10 mouse cellular contexts compared by ENCODE assay signal in the genomic region with DNA sequence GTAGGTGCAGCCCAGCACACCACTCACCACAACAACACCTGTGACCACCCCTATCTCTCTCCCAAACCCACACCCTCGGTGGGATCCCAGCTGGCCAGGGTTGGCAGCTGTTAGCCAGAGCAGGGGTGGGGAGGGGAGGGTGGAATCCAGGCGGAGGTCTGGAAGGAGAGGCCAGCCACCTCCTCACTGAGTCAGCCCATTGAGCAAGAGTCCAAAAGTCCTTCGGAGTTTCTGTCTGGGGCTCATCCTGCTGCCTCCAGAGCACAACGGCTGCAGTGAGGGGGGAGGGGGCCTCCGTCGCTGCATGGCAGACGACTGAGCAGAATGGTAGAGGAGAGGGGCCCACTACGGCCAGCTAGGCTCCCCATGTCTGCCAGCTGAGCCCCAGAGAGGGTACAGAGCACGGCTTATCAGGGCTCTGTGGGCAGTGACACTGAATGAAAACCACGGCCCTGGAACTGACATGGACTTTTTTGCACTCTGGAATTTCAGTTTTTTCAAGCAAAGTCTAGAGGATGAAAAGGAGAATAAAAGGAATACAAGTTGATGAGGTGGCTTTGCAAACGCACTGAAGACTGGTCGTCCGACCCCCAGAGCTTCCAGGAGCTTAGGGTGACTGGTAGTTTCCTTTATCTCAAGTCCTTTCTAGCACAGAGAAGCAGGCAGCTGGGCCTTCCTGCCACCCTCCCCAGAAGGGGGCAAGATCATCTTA. TPM values are rescaled to one million over a fixed set of nuclear protein-coding genes. Genes with fewer than 3 reads are reported as not detected.
DNase-seq lines count a peak whose midpoint lies in the region; ATAC-seq lines count a peak whose summit lies in the region.
"Had no signal": no experiment of that assay in that cellular context is flagged by ENCODE, and none has a peak within 500 bp of the region (broad histone marks: within the 10 kb centered on the region; RNA-seq: fewer than 3 reads in every experiment).

No protein-coding gene starts in this region.

- peak; percentile 7 to 11 for DNase-seq in heart, adult 18-20 months
- DNase-seq in heart, postnatal 25 days (ENCODE audit: low spot score): no peak
- peak; percentile 20 for DNase-seq in embryonic facial prominence, embryonic 10.5 days (ENCODE audit: low spot score)
- DNase-seq in testis, postnatal 10 days (ENCODE audit: low spot score): no peak
- no peak for DNase-seq in spleen, postnatal 10 days (ENCODE audit: low spot score in 2 of 2)
- DNase-seq in gastrocnemius, postnatal 4 days (ENCODE audit: low spot score in 2 of 2): no peak

- 19% methylated on average over 13 of the region's 13 CpGs for WGBS in embryonic facial prominence, embryonic 10.5 days
- 20% methylated on average over 13 of the region's 13 CpGs for WGBS in kidney, embryonic 14.5 days

- H3K9ac ChIP-seq in kidney, embryonic 14.5 days (ENCODE audit: low read depth, low read length): peak overlapping the region; percentile 37; the same call in 1 of the 2 replicates

- H3K27me3 ChIP-seq in embryonic facial prominence, embryonic 10.5 days (replicated peaks; ENCODE audit: low read depth, poor library complexity, severe bottlenecking): peaks cover 12% of the 10 kb centered on the region; the same call in 1 of the 2 replicates
- H3K27me3 ChIP-seq in kidney, embryonic 14.5 days (ENCODE audit: control insufficient read depth, insufficient read depth, low read length): no peaks in the 10 kb centered on the region

- H3K9me3 ChIP-seq in embryonic facial prominence, embryonic 10.5 days: no peaks in the 10 kb centered on the region
- H3K9me3 ChIP-seq in kidney, embryonic 14.5 days (ENCODE audit: control insufficient read depth, low read length): no peaks in the 10 kb centered on the region

- H3K36me3 ChIP-seq in embryonic facial prominence, embryonic 10.5 days (replicated peaks): peaks cover 41% of the 10 kb centered on the region
- H3K36me3 ChIP-seq in kidney, embryonic 14.5 days (ENCODE audit: control insufficient read depth, insufficient read depth, low read length): peaks cover 30% of the 10 kb centered on the region

- peak; percentile 33; the same call in 1 of the 2 replicates for ATAC-seq in kidney, embryonic 14.5 days (ENCODE audit: low FRiP score, low TSS enrichment)
- ATAC-seq in megakaryocyte-erythroid progenitor cell, adult 5-6 weeks (replicated peaks; ENCODE audit: low FRiP score, low TSS enrichment, poor library complexity, severe bottlenecking): peak; percentile 42; the same call in 1 of the 2 replicates

- intact Hi-C loops in heart, postnatal 25 days (cut with DNase I): no loop called here

- H3K27ac ChIP-seq in embryonic facial prominence, embryonic 10.5 days (replicated peaks): peak overlapping the region; percentile 94
- H3K27ac ChIP-seq in kidney, embryonic 14.5 days (ENCODE audit: low read depth, low read length): peak overlapping the region; percentile 52; the same call in 1 of the 2 replicates

- peak overlapping the region; percentile 79; the same call in 1 of the 2 replicates for H3K4me3 ChIP-seq in embryonic facial prominence, embryonic 10.5 days
- peak overlapping the region; percentile 14 for H3K4me3 ChIP-seq in kidney, embryonic 14.5 days (ENCODE audit: low read length)
- H3K4me3 ChIP-seq: erythroblast, embryonic 14.5 days had no signal

- H3K4me1 ChIP-seq in embryonic facial prominence, embryonic 10.5 days: peaks cover 61% of the 10 kb centered on the region
- peaks cover 51% of the 10 kb centered on the region for H3K4me1 ChIP-seq in kidney, embryonic 14.5 days (ENCODE audit: control insufficient read depth, insufficient read depth, low read length)

- H3K4me2 ChIP-seq in kidney, embryonic 14.5 days (replicated peaks; ENCODE audit: low read depth, low read length): peak overlapping the region; percentile 52

RNA-seq across cellular contexts. Expression of a gene that starts 5.6 kb away (rescaled TPM):
- total RNA-seq in heart, adult 18-20 months (2021): not detected
- total RNA-seq in heart, postnatal 25 days (2021): not detected
- 24.1 and 26.4 TPM in 2 replicates for polyA plus RNA-seq in embryonic facial prominence, embryonic 10.5 days (2016; fragmentation: Nextera tagmentation; extraction: Ambion mirVana)
- 10.4 and 22.8 TPM in 2 replicates for polyA plus RNA-seq in kidney, embryonic 14.5 days (2014; fragmentation: Nextera tagmentation; extraction: Ambion mirVana)
- not detected in 2 replicates for total RNA-seq in megakaryocyte-erythroid progenitor cell, adult 5-6 weeks (2014; fragmentation: Nextera tagmentation)
- not detected in 2 replicates for total RNA-seq in megakaryocyte-erythroid progenitor cell, adult 5-6 weeks (2017)
- under 1 TPM; 0.22 to 0.29 TPM for total RNA-seq in gastrocnemius, postnatal 4 days (2021)
- polyA plus RNA-seq: erythroblast, embryonic 14.5 days had no signal

RNA-seq across cellular contexts. Expression of a gene that starts 15.9 kb away (rescaled TPM):
- not detected for total RNA-seq in heart, adult 18-20 months (2021)
- total RNA-seq in heart, postnatal 25 days (2021): not detected
- 0.42 and 0.58 TPM in 2 replicates for polyA plus RNA-seq in embryonic facial prominence, embryonic 10.5 days (2016; fragmentation: Nextera tagmentation; extraction: Ambion mirVana)
- polyA plus RNA-seq in kidney, embryonic 14.5 days (2014; fragmentation: Nextera tagmentation; extraction: Ambion mirVana): 0.21 and 0.43 TPM in 2 replicates
- not detected in 2 replicates for total RNA-seq in megakaryocyte-erythroid progenitor cell, adult 5-6 weeks (2014; fragmentation: Nextera tagmentation)
- not detected in 2 replicates for total RNA-seq in megakaryocyte-erythroid progenitor cell, adult 5-6 weeks (2017)
- not detected for total RNA-seq in gastrocnemius, postnatal 4 days (2021)
- polyA plus RNA-seq: erythroblast, embryonic 14.5 days; spleen, adult 2 months had no signal

RNA-seq across cellular contexts. Expression of a gene that starts 32.2 kb away (rescaled TPM):
- total RNA-seq in heart, adult 18-20 months (2021): not detected
- total RNA-seq in heart, postnatal 25 days (2021): not detected
- not detected in 2 replicates for polyA plus RNA-seq in embryonic facial prominence, embryonic 10.5 days (2016; fragmentation: Nextera tagmentation; extraction: Ambion mirVana)
- polyA plus RNA-seq in kidney, embryonic 14.5 days (2014; fragmentation: Nextera tagmentation; extraction: Ambion mirVana): not detected in 2 replicates
- total RNA-seq in megakaryocyte-erythroid progenitor cell, adult 5-6 weeks (2014; fragmentation: Nextera tagmentation): not detected in 2 replicates
- not detected in 2 replicates for total RNA-seq in megakaryocyte-erythroid progenitor cell, adult 5-6 weeks (2017)
- not detected for total RNA-seq in gastrocnemius, postnatal 4 days (2021)
- polyA plus RNA-seq: erythroblast, embryonic 14.5 days had no signal

Comparison
In these comparisons a context has a peak if more than half of its experiments do, and no peak if none do; other contexts are left out.
1. DNase-seq: peak in heart, adult 18-20 months (2 of 2) and embryonic facial prominence, embryonic 10.5 days (single experiment); none in heart, postnatal 25 days (single experiment), testis, postnatal 10 days (single experiment), spleen, postnatal 10 days (0 of 2) and gastrocnemius, postnatal 4 days (0 of 2).